Mouse (Mus musculus): ENCODE results near the gene Zbtb16.
A peak's percentile ranks its signal among the peaks of the same experiment; 100 is the strongest.

The Zbtb16 gene

GRCm38 (mm10) chr9:48801322-48801721 is 34.7 kb downstream of the Zbtb16 start:
- no peak for DNase-seq

DNA sequence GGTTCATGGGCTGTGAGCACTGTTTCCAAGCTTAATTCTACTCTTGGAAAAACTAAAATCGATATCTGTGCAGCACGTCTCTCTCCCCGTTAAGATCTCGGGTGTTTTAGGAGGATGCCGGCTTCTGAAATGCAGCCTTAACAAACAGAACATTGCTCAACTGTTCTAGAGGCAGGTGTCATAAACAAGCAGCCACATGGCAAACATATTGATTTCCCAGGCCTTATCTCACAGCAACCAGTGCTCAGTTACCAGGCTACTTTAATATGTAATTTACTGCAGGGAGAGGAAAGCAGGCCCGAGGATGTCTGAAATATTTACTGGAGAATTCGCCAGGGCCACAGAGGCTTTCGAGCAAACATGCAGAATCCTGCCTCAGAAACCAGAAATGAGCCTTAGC is 35.4 kb downstream of the Zbtb16 start:
- DNase-seq: no peak

- no peak for DNase-seq
Observed at GRCm38 (mm10) chr9:48798044-48798443, 38.0 kb downstream of the Zbtb16 start.

DNA sequence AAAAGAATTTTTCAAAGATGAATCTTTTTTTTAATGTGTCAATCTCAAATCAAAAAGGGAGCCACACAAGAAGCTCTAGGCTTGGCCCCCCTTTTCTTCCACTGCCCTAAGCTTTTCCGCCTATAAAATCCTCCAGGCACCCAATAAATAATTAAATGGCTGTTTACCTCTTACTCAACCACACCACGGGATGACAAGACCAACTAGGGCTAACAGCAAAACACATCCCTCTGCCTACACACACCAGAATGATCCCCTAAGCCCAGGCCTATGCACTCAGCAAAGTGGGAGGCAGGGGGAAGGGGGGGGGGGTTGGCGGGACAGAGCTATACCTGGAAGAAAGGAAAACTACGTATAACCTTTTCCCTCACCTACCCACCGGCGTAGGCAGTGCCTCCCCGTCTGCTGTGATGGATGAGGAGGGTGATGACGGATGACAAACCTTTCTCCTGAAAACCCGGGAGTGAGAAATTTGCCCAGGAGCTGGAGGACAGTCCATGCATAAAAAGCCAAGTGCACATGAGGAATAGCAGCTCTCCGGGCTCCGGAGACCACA is 39.7 kb downstream of the Zbtb16 start:
- DNase-seq: no peak

GRCm38 (mm10) chr9:48795740-48796139 is 40.3 kb downstream of the Zbtb16 start:
- DNase-seq: no peak

DNA sequence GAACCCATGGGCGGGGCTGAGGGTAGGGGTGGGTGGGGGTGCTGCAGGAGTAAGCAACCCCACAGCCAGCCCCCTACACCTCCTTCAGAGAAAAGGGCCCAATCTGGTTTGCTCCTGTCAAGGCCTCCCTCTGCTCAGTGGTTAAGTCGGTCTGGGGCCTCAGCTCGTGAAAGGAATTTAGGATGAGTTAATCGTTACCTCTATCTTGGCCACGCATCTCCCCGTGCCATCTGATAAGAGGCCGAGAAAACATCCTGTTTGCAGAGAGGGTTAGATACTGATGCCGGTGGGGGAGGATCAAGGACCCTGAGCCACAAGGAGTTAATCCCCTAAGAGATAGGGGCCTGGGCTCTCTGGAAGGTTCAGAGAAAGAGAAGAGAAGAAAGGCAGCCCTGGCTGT is 40.9 kb downstream of the Zbtb16 start:
- no peak for DNase-seq

GRCm38 (mm10) chr9:48794463-48794862 is 41.6 kb downstream of the Zbtb16 start:
- DNase-seq: no peak

DNA sequence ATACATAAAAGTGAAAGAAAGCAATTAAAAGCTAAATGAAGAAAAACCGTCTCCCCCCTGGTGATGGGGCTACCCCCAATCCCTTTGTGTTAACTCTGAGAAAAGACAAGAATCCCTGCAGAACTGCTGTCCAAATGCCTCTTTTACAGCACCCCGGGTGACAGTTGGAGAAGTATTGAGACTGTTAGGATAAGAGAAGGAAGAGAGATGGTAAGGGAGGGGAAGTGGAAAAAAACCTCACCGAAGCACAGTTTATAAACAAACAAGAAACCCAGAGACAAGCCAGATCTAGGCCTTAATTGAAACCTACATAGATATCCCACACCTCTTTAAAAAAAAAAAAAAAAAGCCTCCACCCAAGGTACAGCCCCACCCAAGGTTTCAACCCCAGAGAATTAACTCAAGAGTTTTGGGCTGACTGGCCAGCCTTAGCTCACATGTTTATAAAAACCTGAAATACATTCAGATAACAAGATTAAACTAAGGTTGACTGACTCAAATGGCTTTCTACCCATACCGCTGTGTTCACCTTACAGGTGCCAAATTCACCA is 42.3 kb downstream of the Zbtb16 start:
- no peak for DNase-seq

GRCm38 (mm10) chr9:48790575-48790974 is 45.4 kb downstream of the Zbtb16 start:
- no peak for DNase-seq

DNA sequence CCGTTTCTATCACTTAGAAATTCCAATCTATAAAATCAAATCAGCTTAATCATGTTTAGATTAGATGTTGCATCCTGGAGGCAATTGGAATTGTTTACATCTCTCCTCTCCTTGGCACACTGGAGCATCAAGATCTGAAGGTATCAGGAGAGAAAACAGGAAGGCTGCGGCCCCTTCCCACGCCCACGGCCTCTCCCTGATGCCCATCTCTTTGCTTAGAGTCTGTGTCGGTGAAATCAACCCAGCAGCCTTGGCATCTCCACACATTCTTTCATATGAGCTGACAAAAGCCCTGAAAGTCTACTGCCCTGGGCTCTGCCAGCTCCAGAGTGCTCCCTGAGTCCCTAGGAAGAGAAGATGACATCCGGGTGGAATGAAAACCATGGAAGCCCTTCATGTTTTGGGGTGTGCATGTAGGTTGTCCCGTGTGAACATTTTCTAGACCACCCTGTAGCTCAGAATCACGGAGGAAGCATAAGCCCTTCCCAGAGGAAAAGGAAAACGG is 48.1 kb downstream of the Zbtb16 start:
- DNase-seq: no peak

DNA sequence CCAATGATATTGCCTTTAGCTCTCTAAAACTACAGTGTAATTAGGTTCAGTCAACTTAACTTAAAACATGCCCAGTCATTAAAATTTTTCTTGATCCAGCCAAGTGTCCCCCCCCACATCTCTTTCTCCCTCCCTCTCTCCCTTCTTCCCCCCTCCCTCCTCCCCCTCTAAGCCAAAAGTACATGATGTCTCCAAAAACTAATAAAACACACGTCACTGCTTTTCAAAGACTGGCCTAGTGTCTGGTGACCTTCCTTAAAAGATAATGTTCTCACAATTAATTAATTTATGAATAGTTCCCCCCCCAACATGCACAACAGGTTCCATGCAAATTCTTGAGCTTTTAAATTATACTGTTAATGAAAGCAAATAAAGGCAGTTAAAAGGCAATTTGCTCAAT is 48.7 kb downstream of the Zbtb16 start:
- no peak for DNase-seq

- no peak for DNase-seq
Observed at GRCm38 (mm10) chr9:48786814-48787213, 49.2 kb downstream of the Zbtb16 start.

GRCm38 (mm10) chr9:48784937-48785336 is 51.1 kb downstream of the Zbtb16 start:
- no peak for DNase-seq

DNA sequence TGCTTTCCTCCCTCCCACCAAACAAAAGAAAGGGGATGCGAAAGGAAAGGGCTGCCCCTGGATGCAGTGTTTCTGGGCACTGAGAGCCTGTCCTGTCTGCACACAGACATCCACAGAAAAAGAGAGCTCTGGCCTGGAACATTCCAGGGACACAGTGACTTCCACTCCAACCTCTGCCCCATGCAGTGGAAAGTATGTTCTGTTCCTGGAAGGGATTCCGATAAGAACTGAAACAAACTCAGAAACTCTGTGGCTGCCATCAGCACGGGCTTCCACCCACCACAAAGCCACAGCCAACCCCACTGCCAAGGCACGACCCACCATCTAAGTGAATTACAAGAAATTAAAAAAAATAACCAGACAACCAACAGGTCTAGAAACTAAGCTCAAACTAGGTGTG is 52.7 kb downstream of the Zbtb16 start:
- DNase-seq: no peak

DNA sequence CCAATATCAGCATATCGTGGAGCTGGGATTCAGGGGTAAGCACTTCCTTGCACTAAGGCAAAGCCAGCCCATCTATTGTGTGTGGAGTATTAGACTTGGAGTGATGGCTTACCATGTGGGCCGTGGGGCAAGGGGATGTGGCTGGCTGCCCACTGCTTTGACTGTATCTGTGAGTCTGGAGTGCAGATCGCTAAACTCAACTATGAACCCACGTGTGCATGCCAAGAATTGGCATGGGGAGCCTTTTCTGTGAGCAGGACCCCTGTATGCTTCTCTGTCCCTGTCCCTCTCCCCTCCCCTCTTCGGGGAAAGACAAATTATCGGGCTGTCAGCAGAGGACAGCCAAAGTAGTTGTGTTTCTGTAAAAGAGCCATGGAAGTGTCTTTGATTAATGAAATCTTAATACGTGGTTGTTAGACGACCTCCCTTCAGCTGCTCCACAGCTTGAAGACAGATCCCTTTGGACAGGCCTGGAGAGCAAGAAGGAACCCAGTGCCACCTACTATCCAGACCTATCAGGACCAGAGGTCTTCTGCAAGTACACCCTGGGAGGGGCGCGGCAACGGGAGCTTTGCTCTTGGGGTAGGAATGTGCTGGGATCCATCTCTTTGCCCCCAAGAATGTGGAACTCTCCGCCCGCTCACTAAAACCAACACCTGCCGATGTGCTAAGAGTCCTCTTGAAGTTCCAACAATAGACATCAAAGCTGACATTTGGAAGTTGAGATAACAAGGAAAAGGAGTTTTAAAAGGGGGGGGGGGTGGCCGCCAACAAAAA is 53.5 kb downstream of the Zbtb16 start:
- DNase-seq: no peak

DNA sequence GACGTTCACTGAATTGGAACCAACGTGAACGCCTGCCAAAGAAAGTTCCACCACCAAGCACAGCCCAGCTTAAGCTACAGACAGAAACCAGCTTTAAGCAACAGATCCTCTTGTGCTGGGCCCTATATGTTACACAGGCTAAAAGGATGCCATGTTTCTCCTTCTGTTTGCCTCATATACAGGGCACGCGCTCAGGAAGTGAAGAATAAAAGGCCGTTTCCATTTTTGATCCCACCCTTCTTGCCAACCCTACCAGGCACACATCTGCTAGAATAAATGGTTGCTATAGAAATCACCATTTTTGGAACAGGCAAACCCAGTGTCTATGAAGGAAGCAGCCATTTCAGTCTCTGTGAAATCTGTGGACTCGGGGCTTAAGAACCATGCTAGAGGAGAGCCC is 59.8 kb downstream of the Zbtb16 start:
- peak; percentile 53 for DNase-seq

- no peak for DNase-seq
Observed at GRCm38 (mm10) chr9:48775561-48775960, 60.5 kb downstream of the Zbtb16 start.

DNA sequence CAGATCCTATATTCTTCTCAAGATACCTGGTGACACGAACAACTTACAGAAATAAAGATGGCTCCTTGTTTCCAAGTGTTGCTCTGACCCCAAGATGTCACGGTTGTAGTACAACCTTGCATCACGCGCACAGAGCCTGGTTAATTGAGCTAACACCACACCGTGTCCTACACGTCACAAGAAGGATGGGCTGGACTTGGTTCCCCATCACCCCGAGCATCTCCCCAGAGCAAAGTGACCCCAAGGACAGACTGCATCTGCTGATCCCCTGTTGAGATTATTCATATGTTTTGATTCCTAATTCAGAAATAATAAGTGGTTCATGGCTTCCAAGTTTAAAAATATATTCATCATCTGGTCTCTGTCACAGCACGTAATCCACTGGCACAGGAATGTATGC is 62.3 kb downstream of the Zbtb16 start:
- no peak for DNase-seq

DNA sequence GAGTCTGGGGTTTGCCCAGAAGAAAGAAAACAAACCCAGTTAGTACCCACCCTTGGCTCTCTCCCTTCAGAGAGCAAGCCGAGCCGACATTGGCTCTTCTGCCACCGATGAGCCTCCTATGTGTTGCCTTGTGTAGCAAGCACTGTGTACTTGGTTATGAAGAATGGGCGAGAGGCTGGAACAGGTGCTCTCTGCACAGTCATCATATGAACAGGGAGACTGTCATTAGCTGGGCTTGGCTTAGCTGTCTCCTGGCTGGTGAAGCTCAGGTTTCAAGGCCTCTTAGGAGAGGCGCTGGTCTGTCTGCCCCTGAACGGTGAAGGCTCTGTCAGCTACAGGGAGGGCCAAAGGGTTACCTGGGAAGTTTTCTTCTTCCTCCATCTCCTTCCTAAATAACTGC is 62.9 kb downstream of the Zbtb16 start:
- no peak for DNase-seq

GRCm38 (mm10) chr9:48771504-48771903 is 64.5 kb downstream of the Zbtb16 start:
- no peak for DNase-seq

- no peak for DNase-seq
Observed at GRCm38 (mm10) chr9:48768965-48769364, 67.1 kb downstream of the Zbtb16 start.

DNA sequence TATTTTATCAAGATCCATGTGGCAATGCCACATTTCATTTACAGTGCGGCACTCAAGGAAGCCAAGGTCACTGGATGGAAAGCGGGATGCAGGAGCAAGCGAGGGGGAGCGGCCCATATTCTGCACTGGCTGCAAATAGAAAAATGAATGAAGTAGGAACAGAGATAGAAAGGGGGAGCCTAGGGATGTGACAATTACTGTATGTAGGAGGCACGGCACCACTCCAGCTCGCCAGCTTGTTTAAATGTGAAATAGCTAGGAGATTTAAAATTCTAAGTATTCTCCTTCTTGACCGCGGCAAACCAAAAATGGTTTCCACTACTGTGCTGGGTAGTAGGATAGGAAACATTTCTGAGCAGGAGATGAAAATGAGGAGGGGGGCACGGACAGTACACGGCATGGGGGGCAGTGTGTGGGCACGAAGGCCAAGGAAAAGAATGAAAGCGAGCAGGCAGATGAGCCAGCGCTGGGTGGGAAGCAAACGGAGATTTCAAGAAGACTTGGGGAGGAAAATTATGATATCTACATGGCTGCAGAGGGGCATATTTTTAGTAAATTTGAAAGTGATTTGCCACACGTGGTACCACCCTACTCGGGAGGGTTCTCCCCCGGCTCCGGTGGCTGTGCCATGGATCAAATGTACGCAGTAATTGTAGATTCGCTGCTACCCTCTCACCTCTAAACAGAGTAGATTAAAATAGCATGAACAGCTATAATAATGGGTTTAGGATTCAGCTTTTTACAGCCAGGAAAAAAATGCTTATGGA is 68.2 kb downstream of the Zbtb16 start:
- peak; percentile 68 for DNase-seq

DNA sequence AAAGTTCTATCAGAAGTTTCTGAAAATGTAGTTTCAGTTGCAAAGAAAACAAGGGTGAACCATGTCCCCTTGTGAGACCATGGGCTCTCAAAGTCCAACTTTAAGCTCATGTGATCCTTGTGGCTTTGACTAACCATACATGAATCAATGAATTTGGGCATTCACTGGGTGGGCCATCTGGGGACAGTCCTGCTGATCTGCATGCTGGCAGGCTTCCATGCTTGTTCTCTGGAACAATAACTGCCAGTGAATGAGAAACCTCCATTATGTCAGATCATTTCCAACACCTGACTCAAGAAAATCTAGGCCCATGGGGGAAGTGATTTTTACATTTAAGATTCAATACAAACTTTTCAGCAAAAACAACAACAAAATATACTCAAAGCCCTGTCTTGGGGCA is 70.1 kb downstream of the Zbtb16 start:
- peak; percentile 33 for DNase-seq

DNA sequence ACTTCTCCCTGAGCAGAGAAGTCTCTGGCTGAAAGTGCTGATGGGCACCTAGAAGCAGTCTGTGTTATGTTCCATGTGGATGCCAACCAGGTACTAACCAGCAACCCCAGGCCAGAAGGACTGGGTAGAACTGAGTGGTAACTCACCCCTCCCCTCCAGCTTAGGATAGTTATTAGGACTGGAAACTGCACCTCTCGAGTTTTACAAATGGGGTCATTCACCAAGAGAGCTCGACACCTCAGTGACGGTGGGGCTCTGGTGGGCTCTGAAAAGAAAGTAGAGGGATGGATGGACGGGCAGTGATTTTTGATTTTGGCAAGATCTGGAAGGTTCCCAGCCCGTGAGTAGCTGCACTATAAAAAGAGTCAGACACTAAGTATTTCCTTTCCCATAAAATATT is 71.7 kb downstream of the Zbtb16 start:
- DNase-seq: no peak

Measured in right cerebral cortex, adult 18-20 months (tissue).